ENCODE assay signal across 12 mouse cellular contexts in the genomic region with DNA sequence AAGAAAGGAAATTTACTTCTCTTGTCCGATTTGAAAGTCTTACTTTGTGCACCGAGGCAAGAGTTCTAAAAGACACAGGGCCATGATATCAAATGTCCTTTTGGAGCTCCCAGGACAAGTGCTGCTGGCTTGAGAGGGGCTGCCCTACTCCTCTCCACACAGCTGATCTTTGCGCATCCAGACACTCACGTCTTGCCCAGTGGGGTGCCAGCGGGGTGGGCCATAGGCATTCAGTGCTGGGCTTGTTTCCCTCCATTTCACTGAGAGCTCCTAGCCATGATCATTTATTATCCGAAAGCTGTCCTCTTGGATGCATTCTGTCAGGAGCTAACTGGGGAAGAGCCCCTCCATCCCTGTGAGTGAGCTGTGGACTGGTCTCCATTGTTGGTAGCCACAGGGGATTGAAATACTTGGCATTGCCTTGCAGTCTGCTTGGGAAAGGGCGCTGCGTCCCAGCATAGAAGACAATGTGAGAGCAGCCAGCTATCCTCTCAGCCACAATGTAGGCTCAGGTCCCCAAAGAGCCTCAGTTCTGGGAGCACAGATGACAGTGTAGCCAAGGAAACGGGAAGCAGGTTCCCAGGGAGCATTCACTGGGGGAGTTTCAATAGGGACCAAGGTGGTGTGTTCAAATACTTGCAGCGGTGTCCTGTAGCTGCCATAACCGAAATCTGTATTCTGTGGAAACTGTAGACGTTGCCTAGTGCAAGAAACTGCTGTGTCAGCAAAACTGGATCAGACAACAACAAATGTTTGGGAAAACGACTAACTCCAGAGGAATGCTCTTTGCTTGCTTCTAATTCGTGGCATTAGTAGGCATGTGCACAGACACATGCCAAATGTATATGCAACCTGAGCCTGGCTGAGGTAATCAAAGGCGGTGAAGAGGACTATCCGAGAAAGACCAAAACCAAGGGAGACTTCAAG.
DNase-seq lines count a peak whose midpoint lies in the region; ATAC-seq lines count a peak whose summit lies in the region.
"Had no signal": no experiment of that assay in that cellular context is flagged by ENCODE, and none has a peak within 500 bp of the region (broad histone marks: within the 10 kb centered on the region; RNA-seq: fewer than 3 reads in every experiment).

No protein-coding gene starts in this region.

- no peak overlapping the region for H3K4me3 ChIP-seq in hindbrain, embryonic 11.5 days (ENCODE audit: low read depth, low read length)
- H3K4me3 ChIP-seq in midbrain, embryonic 16.5 days (ENCODE audit: low read depth, low read length): no peak overlapping the region
- H3K4me3 ChIP-seq: heart, embryonic 10.5 days; limb, embryonic 15.5 days had no signal

- no peaks in the 10 kb centered on the region for H3K9me3 ChIP-seq in hindbrain, embryonic 11.5 days (ENCODE audit: control insufficient read depth, low read length)
- no peaks in the 10 kb centered on the region for H3K9me3 ChIP-seq in midbrain, embryonic 16.5 days (replicated peaks; ENCODE audit: control insufficient read depth, low read length, poor library complexity, severe bottlenecking)
- H3K9me3 ChIP-seq: heart, embryonic 10.5 days; limb, embryonic 15.5 days had no signal

- peak; percentile 7 for DNase-seq in ZHBTc4 (ENCODE audit: low read depth, low spot score)
- peak; percentile 50 for DNase-seq in cerebellum, adult 9-11 months
- DNase-seq in hindbrain, embryonic 11.5 days (ENCODE audit: low spot score): peak; percentile 45
- no peak for DNase-seq in right cerebral cortex, postnatal 25 days
- DNase-seq in kidney, postnatal 14 days: no peak
- DNase-seq in retina, embryonic 14.5 days (ENCODE audit: low spot score): no peak
- DNase-seq: lung, postnatal 10 days had no signal

- no peak overlapping the region for H3K4me2 ChIP-seq in hindbrain, embryonic 11.5 days (replicated peaks; ENCODE audit: low read depth, low read length)
- H3K4me2 ChIP-seq in midbrain, embryonic 16.5 days (ENCODE audit: low read length): no peak overlapping the region; the same call in 1 of the 2 replicates
- H3K4me2 ChIP-seq: limb, embryonic 15.5 days had no signal

- H3K27me3 ChIP-seq in hindbrain, embryonic 11.5 days (ENCODE audit: control insufficient read depth, insufficient read depth, low read length): no peaks in the 10 kb centered on the region
- no peaks in the 10 kb centered on the region for H3K27me3 ChIP-seq in midbrain, embryonic 16.5 days (ENCODE audit: control insufficient read depth, insufficient read depth, low read depth, low read length)

- H3K36me3 ChIP-seq in hindbrain, embryonic 11.5 days (ENCODE audit: control insufficient read depth, insufficient read depth, low read length): no peaks in the 10 kb centered on the region
- H3K36me3 ChIP-seq in midbrain, embryonic 16.5 days (ENCODE audit: control insufficient read depth, insufficient read depth, low read length): no peaks in the 10 kb centered on the region
- H3K36me3 ChIP-seq: heart, embryonic 10.5 days; limb, embryonic 15.5 days had no signal

- H3K4me1 ChIP-seq in hindbrain, embryonic 11.5 days (replicated peaks; ENCODE audit: control insufficient read depth, insufficient read depth, low read length): no peaks in the 10 kb centered on the region; the same call in 1 of the 2 replicates
- H3K4me1 ChIP-seq in midbrain, embryonic 16.5 days (ENCODE audit: control insufficient read depth, insufficient read depth, low read length): no peaks in the 10 kb centered on the region
- H3K4me1 ChIP-seq: heart, embryonic 10.5 days; limb, embryonic 15.5 days had no signal

- no peak overlapping the region for H3K27ac ChIP-seq in hindbrain, embryonic 11.5 days (ENCODE audit: low read depth, low read length)
- H3K27ac ChIP-seq in midbrain, embryonic 16.5 days (ENCODE audit: low read length): no peak overlapping the region
- H3K27ac ChIP-seq: heart, embryonic 10.5 days; limb, embryonic 15.5 days; stomach, postnatal 0 days had no signal

- H3K9ac ChIP-seq in hindbrain, embryonic 11.5 days (ENCODE audit: low read depth, low read length): no peak overlapping the region
- no peak overlapping the region for H3K9ac ChIP-seq in midbrain, embryonic 16.5 days (ENCODE audit: low read depth, low read length)
- H3K9ac ChIP-seq: limb, embryonic 15.5 days had no signal

- 43% methylated on average over 16 of the region's 16 CpGs for WGBS in hindbrain, embryonic 11.5 days
- 46% methylated on average over 16 of the region's 16 CpGs for WGBS in midbrain, embryonic 16.5 days

- ATAC-seq in hindbrain, embryonic 11.5 days (ENCODE audit: low FRiP score): peak; percentile 86
- ATAC-seq in midbrain, embryonic 16.5 days: peak; percentile 86
- ATAC-seq: inflammation-experienced regulatory T-cells, adult 6 months had no signal

Comparison
In these comparisons a context has a peak if more than half of its experiments do, and no peak if none do; other contexts are left out.
1. DNase-seq: peak in ZHBTc4 (single experiment), cerebellum, adult 9-11 months (single experiment) and hindbrain, embryonic 11.5 days (single experiment); none in right cerebral cortex, postnatal 25 days (single experiment), kidney, postnatal 14 days (single experiment) and retina, embryonic 14.5 days (single experiment).